Mouse (Mus musculus) embryonic fibroblast, embryonic 13.5 days (primary cell): ENCODE measurements around the gene Mzt1. TPM values are rescaled to one million over a fixed set of nuclear protein-coding genes. Genes with fewer than 3 reads are reported as not detected.
A peak's percentile ranks its signal among the peaks of the same experiment; 100 is the strongest.
"Not testable (repeated sequence)": the region's sequence is repeated elsewhere in the genome, so short reads cannot be mapped to it uniquely, and the experiment has no call there.

Experiments used
- H3K27ac ChIP-seq: 2 replicates; pipeline ENCODE4 v1.5.1; 2012; ENCODE audit warnings: low read length, control low read depth, inconsistent platforms; ENCODE audit not compliant: insufficient read depth
- H3K4me1 ChIP-seq: 2 replicates; pipeline ENCODE4 v1.6.1; 2011; ENCODE audit warnings: low read length; ENCODE audit not compliant: control insufficient read depth, insufficient read depth
- H3K4me3 ChIP-seq: 2 replicates; pipeline ENCODE4 v1.5.1; 2011; ENCODE audit warnings: mild to moderate bottlenecking, control low read depth, low read length; ENCODE audit not compliant: insufficient read depth
- CTCF ChIP-seq: IDR thresholded peaks from 2 replicates; pipeline ENCODE4 v1.5.1; 2011; ENCODE audit warnings: mild to moderate bottlenecking, control low read depth, low read length, moderate library complexity, borderline replicate concordance; ENCODE audit not compliant: insufficient read depth
- POLR2A ChIP-seq: IDR thresholded peaks from 2 replicates; pipeline ENCODE4 v1.6.1; 2011; ENCODE audit warnings: low read depth, mild to moderate bottlenecking, control low read depth, low read length, moderate library complexity
- polyA plus RNA-seq: library from polyadenylated mRNA; stranded (reverse); fragments of >200 nt; gene quantifications from 2 replicates; pipeline ENCODE4 v1.2.4, GENCODE M21; 2011; ENCODE audit warnings: low read depth; ENCODE audit not compliant: missing spikeins, insufficient read length

Gene Mzt1
- polyA plus RNA-seq, 1 experiment = 78.6 TPM

DNA sequence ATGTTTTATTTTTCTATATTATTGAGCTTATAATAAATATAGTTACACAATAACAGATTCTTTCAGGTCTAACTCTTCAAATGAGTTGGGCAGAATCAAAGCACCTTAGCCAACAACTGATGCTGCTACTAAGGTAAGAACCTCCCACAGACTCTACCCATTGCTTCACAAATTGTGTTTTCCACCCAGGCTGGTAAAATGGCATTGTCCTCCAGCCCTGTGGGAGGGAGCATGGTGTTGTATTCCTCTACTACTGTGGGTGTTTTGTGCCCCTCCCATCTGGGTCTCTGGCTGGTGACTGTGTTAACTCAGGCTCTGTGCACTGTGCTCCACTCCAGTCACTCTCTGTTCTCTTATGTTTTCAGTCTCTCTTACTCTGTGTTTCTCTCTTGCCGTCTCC, 2.4 kb downstream of the Mzt1 start:
- Histone ChIP-seq H3K4me1 (no peaks in the 10 kb centered on the region), H3K4me3 (no peak overlapping the region), H3K27ac (no peak overlapping the region)
- TF ChIP-seq POLR2A = no peak
- TF ChIP-seq CTCF = no peak

DNA sequence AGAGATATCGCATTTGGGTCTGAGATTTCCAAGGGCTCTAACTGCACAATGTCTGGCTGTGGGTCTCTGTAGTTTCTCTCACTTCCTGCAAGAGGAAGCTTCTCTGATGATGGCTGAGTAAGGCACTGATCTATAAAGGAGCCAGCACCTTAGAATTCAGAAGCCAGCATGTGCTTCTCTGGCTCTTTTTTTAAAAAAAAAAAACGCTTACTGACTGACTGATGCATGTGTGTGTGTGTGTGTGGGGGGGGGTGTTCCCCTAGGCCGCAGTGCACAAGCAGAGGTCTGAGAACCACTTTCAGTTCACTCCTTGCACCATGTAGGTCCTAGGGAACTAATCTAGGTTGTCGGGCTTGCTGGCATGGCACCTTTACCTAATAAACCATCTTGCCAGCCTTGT, 4.5 kb downstream of the Mzt1 start:
- Histone ChIP-seq H3K4me3 (no peak overlapping the region), H3K4me1 (peaks cover 8% of the 10 kb centered on the region; the same call in 1 of the 2 replicates), H3K27ac (no peak overlapping the region)
- TF ChIP-seq CTCF (no peak), POLR2A (no peak)

DNA sequence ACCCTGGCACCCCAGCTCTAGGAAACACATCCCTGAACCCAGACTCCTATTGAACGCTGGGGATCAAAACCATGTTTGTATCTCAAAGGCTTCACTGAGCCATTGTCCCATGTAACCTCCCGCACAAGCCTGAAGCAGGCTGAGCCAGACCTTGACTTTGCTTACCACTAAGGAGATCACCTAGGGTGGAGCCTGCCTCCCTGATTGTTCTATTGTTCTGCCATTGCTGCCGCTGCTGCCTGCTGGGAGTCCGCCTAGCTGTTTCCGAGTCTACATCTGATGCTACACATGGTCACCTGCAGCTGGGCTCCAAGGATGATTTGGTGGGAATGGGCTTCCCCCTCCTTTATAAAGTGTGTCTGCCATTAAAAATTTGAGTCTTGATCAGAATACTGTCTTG, 6.6 kb downstream of the Mzt1 start:
- H3K4me1 ChIP-seq, H3K4me3 ChIP-seq, H3K27ac ChIP-seq: not testable (repeated sequence)

DNA sequence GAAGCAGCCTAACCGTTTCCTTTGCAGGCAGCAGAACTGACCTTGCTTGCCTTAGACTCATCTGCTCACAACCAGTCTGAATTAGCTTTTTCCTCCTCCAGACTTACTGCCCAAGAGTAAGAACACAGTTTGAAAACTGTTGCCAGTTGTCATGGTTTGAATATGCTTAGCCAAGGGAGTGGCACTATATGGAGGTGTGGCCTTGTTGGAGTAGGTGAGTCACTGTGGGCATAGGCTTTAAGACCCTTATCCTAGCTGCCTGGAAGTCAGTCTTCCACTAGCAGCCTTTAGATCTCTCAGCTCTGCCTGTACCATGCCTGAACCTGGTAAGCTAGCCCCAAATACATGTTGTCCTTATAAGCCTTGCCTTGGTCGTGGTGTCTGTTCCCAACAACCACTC, 8.2 kb downstream of the Mzt1 start:
- TF ChIP-seq CTCF = no peak
- Histone ChIP-seq H3K4me1 (peaks cover 8% of the 10 kb centered on the region; the same call in 1 of the 2 replicates), H3K4me3 (no peak overlapping the region), H3K27ac (no peak overlapping the region)

DNA sequence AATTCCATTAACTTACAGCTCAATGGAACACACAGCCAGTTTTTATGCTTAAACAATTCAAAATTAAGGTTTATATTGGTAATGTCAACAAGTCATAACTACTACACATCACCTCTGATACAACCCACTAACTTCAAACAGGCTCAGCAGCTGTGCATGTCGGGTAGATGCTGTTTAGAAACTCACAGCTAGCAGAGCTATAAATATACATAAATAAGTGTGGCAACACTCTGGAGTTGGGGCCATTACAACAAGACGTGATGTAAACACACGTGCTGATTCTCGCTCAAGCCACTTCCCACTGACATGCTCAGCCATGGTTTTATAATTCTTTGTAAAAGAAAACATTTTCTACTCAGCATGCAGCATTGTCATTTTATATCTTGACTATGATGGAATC, 9.9 kb downstream of the Mzt1 start:
- Histone ChIP-seq H3K4me1 (peaks cover 8% of the 10 kb centered on the region; the same call in 1 of the 2 replicates), H3K4me3 (no peak overlapping the region), H3K27ac (no peak overlapping the region)
- TF ChIP-seq CTCF (no peak), POLR2A (no peak)

DNA sequence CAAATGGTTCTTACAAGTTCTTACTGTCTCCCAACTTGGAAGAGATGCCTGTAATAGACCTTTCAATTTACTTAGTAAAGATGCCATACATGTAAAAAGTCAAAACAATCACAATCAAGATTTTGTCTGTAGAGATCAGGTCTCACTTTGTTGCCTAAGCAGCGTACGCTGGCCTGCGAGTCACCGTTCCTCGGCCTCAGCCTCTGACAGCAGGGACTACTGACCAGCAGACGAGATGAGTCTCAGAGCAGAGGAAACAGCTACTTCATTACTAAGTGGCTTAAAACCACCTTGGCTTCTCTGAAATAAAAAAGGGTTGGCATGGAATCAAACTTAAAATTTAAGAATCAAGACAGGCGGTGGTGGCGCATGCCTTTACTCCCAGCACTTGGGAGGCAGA, 11.1 kb downstream of the Mzt1 start:
- H3K4me3 ChIP-seq, H3K4me1 ChIP-seq, H3K27ac ChIP-seq: not testable (repeated sequence)

DNA sequence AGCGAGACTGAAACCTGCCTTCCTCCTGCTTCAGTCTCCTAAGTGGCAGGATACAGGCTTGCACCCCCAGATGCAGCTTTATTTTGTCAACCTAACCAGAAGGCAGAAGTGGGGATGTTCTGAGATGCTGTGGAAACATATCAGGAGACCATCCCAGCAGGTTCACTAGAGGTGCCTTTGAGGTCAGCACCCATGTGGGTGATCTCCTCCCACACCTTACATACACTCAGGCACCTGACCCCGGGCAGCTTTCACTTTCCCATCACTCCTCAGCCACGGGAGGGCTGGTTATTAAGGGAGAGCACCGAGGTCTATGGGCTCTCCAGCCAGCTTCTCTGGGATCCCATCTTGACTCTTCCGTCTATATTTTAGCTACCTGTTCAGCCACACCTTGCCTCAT, 13.3 kb downstream of the Mzt1 start:
- Histone ChIP-seq H3K4me1 (0 out of 2 replicates have a peak, but pooled peaks cover 3% of the 10 kb centered on the region), H3K27ac (no peak overlapping the region), H3K4me3 (no peak overlapping the region)
- TF ChIP-seq POLR2A (no peak), CTCF (no peak)

DNA sequence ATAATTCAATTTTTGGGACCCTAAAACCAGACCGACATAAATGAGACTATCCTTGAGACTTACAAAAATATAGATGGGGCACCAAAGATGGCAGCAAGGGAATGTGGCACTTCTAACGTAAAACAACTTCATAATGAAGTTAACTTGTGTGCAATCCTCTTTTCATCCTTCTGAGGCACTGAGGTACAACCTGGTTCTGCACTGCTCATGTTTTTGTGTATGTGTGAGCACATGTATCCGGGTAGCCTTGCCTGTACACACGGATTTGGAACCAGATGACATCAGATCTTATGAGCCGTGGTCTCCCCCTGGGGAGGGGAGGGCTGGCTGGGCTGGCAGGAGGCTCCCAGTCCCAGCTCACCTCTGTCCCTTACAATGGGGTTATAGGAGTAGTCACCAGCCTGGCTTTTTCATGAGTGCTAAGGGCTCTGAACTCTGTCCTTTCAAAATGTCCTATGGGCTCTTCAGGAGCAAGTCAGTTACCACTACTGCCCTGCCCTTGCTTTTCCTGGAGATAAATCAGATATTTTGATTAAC, 14.5 kb downstream of the Mzt1 start:
- no peak for TF ChIP-seq POLR2A
- no peak for TF ChIP-seq CTCF
- no peak overlapping the region for H3K4me3 ChIP-seq

DNA sequence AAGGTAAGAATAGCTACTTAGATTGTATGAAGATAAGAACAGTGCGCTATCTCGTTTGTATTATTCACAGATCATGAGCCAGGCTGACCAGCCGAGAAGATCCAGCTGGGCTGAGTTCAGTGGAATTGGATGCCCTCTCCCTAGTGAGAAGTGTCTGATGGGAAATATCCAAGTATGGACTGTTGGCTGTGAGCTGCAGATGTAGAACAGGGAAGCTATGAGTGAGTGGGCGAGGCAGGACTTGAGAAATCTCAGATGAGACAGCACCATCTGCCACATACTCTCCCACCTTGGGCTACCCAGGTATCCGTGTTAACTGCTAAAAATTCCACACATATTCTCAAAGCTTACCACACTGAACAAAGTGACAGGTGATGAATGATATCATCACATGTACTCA, 15.9 kb downstream of the Mzt1 start:
- H3K4me3 ChIP-seq = no peak overlapping the region
- no peaks in the 10 kb centered on the region for H3K4me1 ChIP-seq
- H3K27ac ChIP-seq = no peak overlapping the region
- TF ChIP-seq CTCF (no peak), POLR2A (no peak)

More for the DNA sequence above, 14.5 kb downstream of the Mzt1 start:
- Histone ChIP-seq H3K27ac (no peak overlapping the region), H3K4me1 (no peaks in the 10 kb centered on the region)

DNA sequence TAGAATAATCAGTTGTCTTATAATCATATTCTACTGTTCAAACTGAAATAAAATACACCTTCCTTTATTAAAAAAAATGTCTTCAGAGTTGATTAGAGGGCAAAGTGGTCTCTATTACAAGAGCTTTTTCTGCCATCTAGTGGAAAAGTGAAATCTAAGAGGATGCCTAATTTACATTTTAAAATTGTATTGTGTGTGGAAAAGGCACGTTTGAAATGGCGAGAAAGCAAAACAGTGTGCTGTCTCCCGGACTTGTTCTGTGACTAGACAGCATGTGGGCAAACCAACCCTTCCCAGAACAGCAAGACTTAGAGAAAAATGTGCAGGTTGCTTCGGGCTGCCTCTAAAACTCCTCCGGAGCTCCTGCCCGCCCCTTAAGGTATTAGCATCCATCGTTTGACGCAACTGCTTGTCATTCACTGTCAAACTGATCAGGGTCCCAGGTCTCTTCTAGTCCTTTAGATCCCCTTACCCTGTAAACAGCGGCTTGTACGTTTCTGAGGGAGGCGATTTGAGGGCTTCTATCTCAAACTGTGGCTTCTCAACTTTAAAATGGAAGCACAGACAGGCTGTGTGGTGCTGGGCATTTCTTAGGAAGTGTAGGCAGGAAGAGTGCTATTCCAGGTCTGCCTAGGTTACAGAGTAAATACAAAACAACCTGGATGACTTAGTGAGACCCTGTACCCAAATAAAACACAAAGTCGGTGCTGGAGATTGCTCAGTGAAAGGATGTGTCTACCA, 23.4 kb downstream of the Mzt1 start:
- peak overlapping the region; percentile 24; the same call in 1 of the 2 replicates for H3K4me3 ChIP-seq
- H3K4me1 ChIP-seq = no peaks in the 10 kb centered on the region; the same call in 1 of the 2 replicates
- no peak for TF ChIP-seq CTCF
- no peak for TF ChIP-seq POLR2A
- no peak overlapping the region for H3K27ac ChIP-seq
